Mouse (Mus musculus): ENCODE data around the gene Ccdc142. TPM values are rescaled to one million over a fixed set of nuclear protein-coding genes. Genes with fewer than 3 reads are reported as not detected.

Gene Ccdc142
- 0.97 and 2.1 TPM in 2 replicates for polyA plus RNA-seq (2014; fragmentation: Nextera tagmentation; extraction: Ambion mirVana)

- Histone ChIP-seq H3K4me3 (ENCODE audit: low read depth, low read length) (peak within 1 kb of the TSS; percentile 87), H3K9me3 (replicated peaks; ENCODE audit: control insufficient read depth, low read length) (no peaks in the 10 kb centered on the region), H3K4me2 (peak within 1 kb of the TSS; percentile 87), H3K27ac (ENCODE audit: low read depth, low read length) (peak within 1 kb of the TSS; percentile 68), H3K9ac (ENCODE audit: low read depth, low read length) (peak within 1 kb of the TSS; percentile 85), H3K36me3 (ENCODE audit: control insufficient read depth, insufficient read depth, low read length) (no peaks in the 10 kb centered on the region), H3K27me3 (ENCODE audit: control insufficient read depth, insufficient read depth, low read length) (no peaks in the 10 kb centered on the region), H3K4me1 (ENCODE audit: control insufficient read depth, insufficient read depth, low read length) (peaks cover 15% of the 10 kb centered on the region)
- 1% methylated on average over 25 of the region's 25 CpGs for WGBS (ENCODE audit: insufficient replicate concordance)
- ATAC-seq (replicated peaks; ENCODE audit: insufficient number of reproducible peaks, low FRiP score, low TSS enrichment), result peak; percentile 81
Measured at GRCm38 (mm10) chr6:83101316-83101687, at the start of gene Ccdc142, which contains the start of gene Gm42688. Gene Ccdc142 (plus strand): TSS chr6:83101601. Gene Gm42688 (plus strand): TSS chr6:83101617.

- H3K27me3 ChIP-seq (ENCODE audit: control insufficient read depth, insufficient read depth, low read length), result peaks cover 18% of the 10 kb centered on the region
- peaks cover 17% of the 10 kb centered on the region for H3K4me1 ChIP-seq (ENCODE audit: control insufficient read depth, insufficient read depth, low read length)
- WGBS (ENCODE audit: insufficient replicate concordance), result 2% methylated on average over 26 of the region's 26 CpGs
- H3K4me3 ChIP-seq (ENCODE audit: low read depth, low read length), result peak overlapping the region; percentile 96
- H3K9ac ChIP-seq (ENCODE audit: low read depth, low read length), result peak overlapping the region; percentile 97
- no peak for ATAC-seq (replicated peaks; ENCODE audit: insufficient number of reproducible peaks, low FRiP score, low TSS enrichment)
- peak overlapping the region; percentile 83 for H3K27ac ChIP-seq (ENCODE audit: low read depth, low read length)
- H3K4me2 ChIP-seq, result peak overlapping the region; percentile 81
- H3K9me3 ChIP-seq (replicated peaks; ENCODE audit: control insufficient read depth, low read length), result no peaks in the 10 kb centered on the region
- peaks cover 7% of the 10 kb centered on the region; the same call in 1 of the 2 replicates for H3K36me3 ChIP-seq (ENCODE audit: control insufficient read depth, insufficient read depth, low read length)
Measured at GRCm38 (mm10) chr6:83053136-83053960, 48.1 kb upstream of the Ccdc142 start.

GRCm38 (mm10) chr6:83054074-83054851 lies 47.1 kb upstream of the Ccdc142 start, which contains the start of gene Aup1:
Gene Aup1 (plus strand): TSS chr6:83054521.
- peaks cover 17% of the 10 kb centered on the region for H3K4me1 ChIP-seq (ENCODE audit: control insufficient read depth, insufficient read depth, low read length)
- H3K4me2 ChIP-seq, result peak within 1 kb of the TSS; percentile 81
- H3K4me3 ChIP-seq (ENCODE audit: low read depth, low read length), result peak within 1 kb of the TSS; percentile 96
- WGBS (ENCODE audit: insufficient replicate concordance), result under 1% methylated on average over 63 of the region's 64 CpGs
- ATAC-seq (replicated peaks; ENCODE audit: insufficient number of reproducible peaks, low FRiP score, low TSS enrichment), result peak; percentile 93
- H3K27ac ChIP-seq (ENCODE audit: low read depth, low read length), result peak within 1 kb of the TSS; percentile 83
- peak within 1 kb of the TSS; percentile 97 for H3K9ac ChIP-seq (ENCODE audit: low read depth, low read length)
- peaks cover 10% of the 10 kb centered on the region for H3K27me3 ChIP-seq (ENCODE audit: control insufficient read depth, insufficient read depth, low read length)
- H3K36me3 ChIP-seq (ENCODE audit: control insufficient read depth, insufficient read depth, low read length), result peaks cover 7% of the 10 kb centered on the region; the same call in 1 of the 2 replicates
- H3K9me3 ChIP-seq (replicated peaks; ENCODE audit: control insufficient read depth, low read length), result no peaks in the 10 kb centered on the region

- Histone ChIP-seq H3K27me3 (ENCODE audit: control insufficient read depth, insufficient read depth, low read length) (peaks cover 6% of the 10 kb centered on the region), H3K9me3 (replicated peaks; ENCODE audit: control insufficient read depth, low read length) (no peaks in the 10 kb centered on the region), H3K4me2 (peak within 1 kb of the TSS; percentile 81), H3K9ac (ENCODE audit: low read depth, low read length) (peak within 1 kb of the TSS; percentile 97), H3K27ac (ENCODE audit: low read depth, low read length) (peak within 1 kb of the TSS; percentile 83), H3K4me3 (ENCODE audit: low read depth, low read length) (peak within 1 kb of the TSS; percentile 96), H3K36me3 (ENCODE audit: control insufficient read depth, insufficient read depth, low read length) (peaks cover 7% of the 10 kb centered on the region; the same call in 1 of the 2 replicates), H3K4me1 (ENCODE audit: control insufficient read depth, insufficient read depth, low read length) (peaks cover 19% of the 10 kb centered on the region)
- ATAC-seq (replicated peaks; ENCODE audit: insufficient number of reproducible peaks, low FRiP score, low TSS enrichment), result peak; percentile 27
- under 1% methylated on average over 50 of the region's 50 CpGs for WGBS (ENCODE audit: insufficient replicate concordance)
Measured at GRCm38 (mm10) chr6:83054871-83055431, 46.5 kb upstream of the Ccdc142 start, which contains the start of gene Htra2. Gene Htra2 (minus strand): TSS chr6:83055273.

GRCm38 (mm10) chr6:83057790-83058189 lies 43.6 kb upstream of the Ccdc142 start, which contains the start of gene Dqx1:
Gene Dqx1 (plus strand): TSS chr6:83057844.
- Histone ChIP-seq H3K27ac (ENCODE audit: low read depth, low read length) (no peak within 1 kb of the TSS), H3K9me3 (replicated peaks; ENCODE audit: control insufficient read depth, low read length) (no peaks in the 10 kb centered on the region), H3K27me3 (ENCODE audit: control insufficient read depth, insufficient read depth, low read length) (peaks cover 26% of the 10 kb centered on the region), H3K4me3 (ENCODE audit: low read depth, low read length) (no peak within 1 kb of the TSS), H3K4me1 (ENCODE audit: control insufficient read depth, insufficient read depth, low read length) (peaks cover 15% of the 10 kb centered on the region), H3K36me3 (ENCODE audit: control insufficient read depth, insufficient read depth, low read length) (peaks cover 4% of the 10 kb centered on the region; the same call in 1 of the 2 replicates), H3K9ac (ENCODE audit: low read depth, low read length) (no peak within 1 kb of the TSS), H3K4me2 (no peak within 1 kb of the TSS)
- no peak for ATAC-seq (replicated peaks; ENCODE audit: insufficient number of reproducible peaks, low FRiP score, low TSS enrichment)
- WGBS (ENCODE audit: insufficient replicate concordance), result 61% methylated on average over 3 of the region's 3 CpGs

- 87% methylated on average over 2 of the region's 2 CpGs for WGBS (ENCODE audit: insufficient replicate concordance)
- Histone ChIP-seq H3K4me2 (no peak overlapping the region), H3K27me3 (ENCODE audit: control insufficient read depth, insufficient read depth, low read length) (peaks cover 36% of the 10 kb centered on the region), H3K9me3 (replicated peaks; ENCODE audit: control insufficient read depth, low read length) (no peaks in the 10 kb centered on the region), H3K4me3 (ENCODE audit: low read depth, low read length) (no peak overlapping the region), H3K9ac (ENCODE audit: low read depth, low read length) (no peak overlapping the region), H3K36me3 (ENCODE audit: control insufficient read depth, insufficient read depth, low read length) (peaks cover 4% of the 10 kb centered on the region; the same call in 1 of the 2 replicates), H3K4me1 (ENCODE audit: control insufficient read depth, insufficient read depth, low read length) (peaks cover 10% of the 10 kb centered on the region), H3K27ac (ENCODE audit: low read depth, low read length) (no peak overlapping the region)
- ATAC-seq (replicated peaks; ENCODE audit: insufficient number of reproducible peaks, low FRiP score, low TSS enrichment), result no peak
Measured at GRCm38 (mm10) chr6:83058725-83059124, 42.7 kb upstream of the Ccdc142 start.

GRCm38 (mm10) chr6:83065995-83066394 lies 35.4 kb upstream of the Ccdc142 start:
- no peak overlapping the region for H3K27ac ChIP-seq (ENCODE audit: low read depth, low read length)
- H3K27me3 ChIP-seq (ENCODE audit: control insufficient read depth, insufficient read depth, low read length), result peaks cover 98% of the 10 kb centered on the region
- no peaks in the 10 kb centered on the region for H3K9me3 ChIP-seq (replicated peaks; ENCODE audit: control insufficient read depth, low read length)
- H3K9ac ChIP-seq (ENCODE audit: low read depth, low read length), result no peak overlapping the region
- peaks cover 15% of the 10 kb centered on the region for H3K4me1 ChIP-seq (ENCODE audit: control insufficient read depth, insufficient read depth, low read length)
- H3K4me3 ChIP-seq (ENCODE audit: low read depth, low read length), result no peak overlapping the region
- H3K36me3 ChIP-seq (ENCODE audit: control insufficient read depth, insufficient read depth, low read length), result no peaks in the 10 kb centered on the region
- WGBS (ENCODE audit: insufficient replicate concordance), result 34% methylated on average over 8 of the region's 8 CpGs
- H3K4me2 ChIP-seq, result no peak overlapping the region
- ATAC-seq (replicated peaks; ENCODE audit: insufficient number of reproducible peaks, low FRiP score, low TSS enrichment), result no peak

- Histone ChIP-seq H3K27me3 (ENCODE audit: control insufficient read depth, insufficient read depth, low read length) (peaks cover 98% of the 10 kb centered on the region), H3K4me2 (no peak overlapping the region), H3K4me3 (ENCODE audit: low read depth, low read length) (no peak overlapping the region), H3K9me3 (replicated peaks; ENCODE audit: control insufficient read depth, low read length) (no peaks in the 10 kb centered on the region), H3K27ac (ENCODE audit: low read depth, low read length) (no peak overlapping the region), H3K36me3 (ENCODE audit: control insufficient read depth, insufficient read depth, low read length) (no peaks in the 10 kb centered on the region), H3K9ac (ENCODE audit: low read depth, low read length) (no peak overlapping the region), H3K4me1 (ENCODE audit: control insufficient read depth, insufficient read depth, low read length) (peaks cover 15% of the 10 kb centered on the region)
- 22% methylated on average over 6 of the region's 6 CpGs for WGBS (ENCODE audit: insufficient replicate concordance)
- ATAC-seq (replicated peaks; ENCODE audit: insufficient number of reproducible peaks, low FRiP score, low TSS enrichment), result no peak
Measured at GRCm38 (mm10) chr6:83066441-83066840, 35.0 kb upstream of the Ccdc142 start.
